Mouse (Mus musculus): Measurements from ENCODE around the gene Filip1l.
"Not testable (repeated sequence)": the region's sequence is repeated elsewhere in the genome, so short reads cannot be mapped to it uniquely, and the experiment has no call there.

Filip1l gene

GRCm38 (mm10) chr16:57356454-57356853 is 3.6 kb downstream of the Filip1l start:
- no peak for DNase-seq

GRCm38 (mm10) chr16:57357011-57357410 is 4.1 kb downstream of the Filip1l start:
- DNase-seq: no peak

- DNase-seq: no peak
Observed at GRCm38 (mm10) chr16:57359251-57359650, 6.4 kb downstream of the Filip1l start.

GRCm38 (mm10) chr16:57360785-57361184 is 7.9 kb downstream of the Filip1l start:
- no peak for DNase-seq

GRCm38 (mm10) chr16:57362679-57363401 is 9.9 kb downstream of the Filip1l start:
- DNase-seq: peak; percentile 53 to 70

GRCm38 (mm10) chr16:57364498-57364897 is 11.6 kb downstream of the Filip1l start:
- no peak for DNase-seq

- DNase-seq: no peak
Observed at GRCm38 (mm10) chr16:57366141-57366540, 13.2 kb downstream of the Filip1l start.

- no peak for DNase-seq
Observed at GRCm38 (mm10) chr16:57366941-57367694, 14.2 kb downstream of the Filip1l start.

GRCm38 (mm10) chr16:57369846-57370496 is 17.1 kb downstream of the Filip1l start:
- no peak for DNase-seq

GRCm38 (mm10) chr16:57372156-57372555 is 19.3 kb downstream of the Filip1l start:
- DNase-seq: no peak

- no peak for DNase-seq
Observed at GRCm38 (mm10) chr16:57375248-57375837, 22.4 kb downstream of the Filip1l start.

- no peak for DNase-seq
Observed at GRCm38 (mm10) chr16:57378631-57379330, 25.9 kb downstream of the Filip1l start.

- DNase-seq: no peak
Observed at GRCm38 (mm10) chr16:57383266-57383971, 30.5 kb downstream of the Filip1l start.

- no peak for DNase-seq
Observed at GRCm38 (mm10) chr16:57384274-57384673, 31.4 kb downstream of the Filip1l start.

- DNase-seq: no peak
Observed at GRCm38 (mm10) chr16:57389566-57390251, 36.8 kb downstream of the Filip1l start.

GRCm38 (mm10) chr16:57391171-57391570 is 38.3 kb downstream of the Filip1l start:
- DNase-seq: not testable (repeated sequence)

- no peak for DNase-seq
Observed at GRCm38 (mm10) chr16:57392461-57392860, 39.6 kb downstream of the Filip1l start.

- DNase-seq: no peak
Observed at GRCm38 (mm10) chr16:57393161-57393560, 40.3 kb downstream of the Filip1l start.

- no peak for DNase-seq
Observed at GRCm38 (mm10) chr16:57396249-57396648, 43.4 kb downstream of the Filip1l start.

GRCm38 (mm10) chr16:57397845-57398244 is 45.0 kb downstream of the Filip1l start:
- no peak for DNase-seq
